Mouse (Mus musculus) adrenal gland, postnatal 0 days (tissue): Measurements from ENCODE around the gene Dynlt1c. TPM values are rescaled to one million over a fixed set of nuclear protein-coding genes. Genes with fewer than 3 reads are reported as not detected.

ENCODE experiments used
- polyA plus RNA-seq: library from polyadenylated mRNA; unstranded; fragments of >200 nt; fragmentation: Nextera tagmentation; extraction: Ambion mirVana; gene quantifications from 2 replicates; pipeline ENCODE4 v1.2.1, GENCODE M21; 2015

The Dynlt1c gene
- 16.8 and 29.0 TPM in 2 replicates for polyA plus RNA-seq

GRCm38 (mm10) chr17:6601204-6601911, at the start of gene Dynlt1c:
TSS of gene Dynlt1c (plus strand) at chr17:6601671.

GRCm38 (mm10) chr17:6655567-6656281, 54.3 kb downstream of the Dynlt1c start, which contains the start of gene Dynlt1f:
TSS of gene Dynlt1f (minus strand) at chr17:6655900.

GRCm38 (mm10) chr17:6658801-6659200, 57.3 kb downstream of the Dynlt1c start, which contains the start of gene Sytl3:
TSS of gene Sytl3 (plus strand) at chr17:6659093.

Other genes with a start within 250 kb of the Dynlt1c start
- gene Dynlt1b, start 171.6 kb upstream of the Dynlt1c start, polyA plus RNA-seq, result 1,331 and 1,614 TPM in 2 replicates
- gene Dynlt1f, start 54.2 kb downstream of the Dynlt1c start, polyA plus RNA-seq, result 332 and 402 TPM in 2 replicates
- gene Sytl3, start 57.4 kb downstream of the Dynlt1c start, polyA plus RNA-seq, result 0.11 TPM in 1 of 2 replicates, not detected in the other
- 25.2 and 29.9 TPM in 2 replicates for gene Ezr, start 181.1 kb downstream of the Dynlt1c start, polyA plus RNA-seq